Mouse (Mus musculus): ENCODE data around the gene Prr13. TPM values are rescaled to one million over a fixed set of nuclear protein-coding genes. Genes with fewer than 3 reads are reported as not detected.

Prr13 gene
- total and polyA plus RNA-seq, 3 experiments, result 17.3 to 73.3 TPM; not detected in 1

DNA sequence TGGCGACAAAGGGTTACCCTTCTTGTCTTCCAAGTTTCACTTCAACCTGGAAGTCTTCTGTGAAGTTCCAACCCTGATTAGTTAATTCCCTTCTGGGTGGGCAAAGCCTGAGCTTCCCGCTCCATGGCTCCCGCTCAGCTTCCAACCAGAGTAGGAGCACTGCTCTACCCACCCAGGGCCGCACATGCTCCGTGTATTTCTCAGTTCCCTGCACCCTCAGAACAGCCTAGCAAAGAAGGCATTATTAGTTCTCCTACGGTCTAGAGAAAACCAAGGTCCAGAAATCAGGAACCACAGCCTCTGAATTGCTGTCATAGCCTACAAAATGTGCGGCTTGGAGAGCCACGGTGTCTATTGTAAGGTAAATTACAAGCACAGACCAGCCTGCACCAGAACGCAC, 51.3 kb downstream of the Prr13 start:
- peak overlapping the region; percentile 50 for H3K9ac ChIP-seq (ENCODE audit: control insufficient read depth, low read depth, low read length, poor library complexity, severe bottlenecking)
- H3K27ac ChIP-seq (ENCODE audit: control insufficient read depth, low read depth, low read length), result no peak overlapping the region
- H3K27me3 ChIP-seq (ENCODE audit: control insufficient read depth in 1 of 2, insufficient read depth in 2 of 2, low read length in 2 of 2), result no peaks in the 10 kb centered on the region
- H3K36me3 ChIP-seq (ENCODE audit: control insufficient read depth in 1 of 2, insufficient read depth in 2 of 2, low read length in 2 of 2), result peaks cover 0 to 12% of the 10 kb centered on the region in 2 experiments; a peak in 2 of 4 replicates
- H3K4me1 ChIP-seq (ENCODE audit: control insufficient read depth in 1 of 2, insufficient read depth in 2 of 2, low read length in 2 of 2), result peaks cover 7 to 24% of the 10 kb centered on the region in 2 experiments
- DNase-seq (ENCODE audit: low read depth, low spot score), result no peak
- no peaks in the 10 kb centered on the region for H3K9me3 ChIP-seq (replicated peaks; ENCODE audit: insufficient read depth, low read length)
- TF ChIP-seq MXI1 (IDR thresholded peaks at IDR 0.05; ENCODE audit: low read depth, low read length) (no peak), POLR2AphosphoS2 (IDR thresholded peaks at IDR 0.05; ENCODE audit: low read length) (0 out of 2 replicates have a peak, but pooled peaks have one; percentile 23)
- peak overlapping the region; percentile 38 to 57 for H3K4me3 ChIP-seq (ENCODE audit: control insufficient read depth in 1 of 2, insufficient read depth in 1 of 2, low read depth in 2 of 2, low read length in 2 of 2)
- H3K79me2 ChIP-seq (ENCODE audit: control insufficient read depth, insufficient read depth, low read length, poor library complexity), result no peaks in the 10 kb centered on the region

DNA sequence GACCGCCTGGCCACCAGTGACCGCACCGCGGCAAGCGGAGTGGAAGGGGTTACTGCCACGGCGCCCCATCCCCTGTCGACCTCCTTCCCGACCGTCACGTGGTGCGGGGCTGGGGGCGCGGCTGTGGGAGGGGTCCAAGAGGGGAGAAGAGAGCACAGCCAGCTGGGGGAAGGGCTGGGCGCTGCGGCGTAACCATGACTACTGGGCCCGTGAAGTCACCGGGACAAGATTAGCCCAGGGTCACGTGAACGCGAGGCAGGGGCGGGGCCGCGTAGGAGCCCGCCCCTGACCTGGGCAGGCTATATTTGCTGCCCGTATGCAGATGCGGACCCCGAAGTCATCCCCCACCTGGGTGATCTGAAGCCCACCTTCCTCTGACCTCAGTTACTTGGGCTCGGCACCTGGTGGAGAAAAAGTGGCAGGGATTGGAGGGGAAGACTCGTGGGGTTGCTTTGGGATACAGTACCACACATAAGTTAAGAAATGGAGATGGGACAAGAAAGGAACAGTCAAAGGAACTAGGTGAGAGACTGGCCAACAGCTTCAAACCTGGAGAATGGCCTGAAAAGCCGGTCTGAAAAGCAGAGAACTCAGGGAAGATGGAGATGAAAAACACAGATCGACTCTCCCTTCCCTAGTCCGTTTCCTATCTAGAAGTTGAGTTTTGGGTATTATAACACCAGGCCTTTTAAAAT, 51.9 kb downstream of the Prr13 start:
- Histone ChIP-seq H3K27ac (ENCODE audit: control insufficient read depth, low read depth, low read length) (no peak overlapping the region), H3K79me2 (ENCODE audit: control insufficient read depth, insufficient read depth, low read length, poor library complexity) (no peaks in the 10 kb centered on the region), H3K9ac (ENCODE audit: control insufficient read depth, low read depth, low read length, poor library complexity, severe bottlenecking) (peak overlapping the region; percentile 50), H3K27me3 (ENCODE audit: control insufficient read depth in 1 of 2, insufficient read depth in 2 of 2, low read length in 2 of 2) (no peaks in the 10 kb centered on the region), H3K4me3 (ENCODE audit: control insufficient read depth in 1 of 2, insufficient read depth in 1 of 2, low read depth in 2 of 2, low read length in 2 of 2) (peak overlapping the region; percentile 48 to 57), H3K9me3 (replicated peaks; ENCODE audit: insufficient read depth, low read length) (no peaks in the 10 kb centered on the region), H3K4me1 (ENCODE audit: control insufficient read depth in 1 of 2, insufficient read depth in 2 of 2, low read length in 2 of 2) (peaks cover 5 to 19% of the 10 kb centered on the region in 2 experiments), H3K36me3 (ENCODE audit: control insufficient read depth in 1 of 2, insufficient read depth in 2 of 2, low read length in 2 of 2) (peaks cover 0 to 8% of the 10 kb centered on the region in 2 experiments; a peak in 2 of 4 replicates)
- TF ChIP-seq USF2 (IDR thresholded peaks at IDR 0.05; ENCODE audit: borderline replicate concordance in 1 of 2, insufficient read depth in 1 of 2, low read depth in 1 of 2, low read length in 2 of 2), result peak; percentile 60 to 83
- TF ChIP-seq MAFK (IDR thresholded peaks at IDR 0.05; ENCODE audit: borderline replicate concordance, low read depth, low read length), result no peak
- no peak for TF ChIP-seq TAL1 (IDR thresholded peaks at IDR 0.05; ENCODE audit: low read length)
- peak; percentile 72 for TF ChIP-seq MAX (IDR thresholded peaks at IDR 0.05; ENCODE audit: low read length)
- TF ChIP-seq NELFE (IDR thresholded peaks at IDR 0.05; ENCODE audit: low read depth, low read length), result 0 out of 2 replicates have a peak, but pooled peaks have one; percentile 22
- peak; percentile 79 for TF ChIP-seq SIN3A (IDR thresholded peaks at IDR 0.05; ENCODE audit: low read length)
- TF ChIP-seq TCF12 (IDR thresholded peaks at IDR 0.05; ENCODE audit: low read depth, low read length), result no peak
- peak in 1 of 2 experiments; percentile 39; a peak in 1 of 4 replicates for TF ChIP-seq POLR2A (IDR thresholded peaks at IDR 0.05; ENCODE audit: control insufficient read depth in 1 of 2, insufficient read depth in 1 of 2, low read depth in 1 of 2, low read length in 2 of 2, poor library complexity in 1 of 2)
- TF ChIP-seq BHLHE40 (IDR thresholded peaks at IDR 0.05; ENCODE audit: borderline replicate concordance, low read depth, low read length), result peak; percentile 90
- peak; percentile 30; the same call in 1 of the 2 replicates for TF ChIP-seq ETS1 (IDR thresholded peaks at IDR 0.05; ENCODE audit: low read depth, low read length)
- TF ChIP-seq TBP (IDR thresholded peaks at IDR 0.05; ENCODE audit: low read depth, low read length), result peak; percentile 42; the same call in 1 of the 2 replicates
- peak; percentile 32 for TF ChIP-seq HCFC1 (IDR thresholded peaks at IDR 0.05; ENCODE audit: low read depth, low read length)
- no peak for TF ChIP-seq KAT2A (conservative IDR thresholded peaks at IDR 0.05; ENCODE audit: low read depth, low read length)
- no peak for TF ChIP-seq MYC (IDR thresholded peaks at IDR 0.05; ENCODE audit: low read depth, low read length)
- TF ChIP-seq GATA1 (IDR thresholded peaks at IDR 0.05; ENCODE audit: low read depth, low read length), result 0 out of 2 replicates have a peak, but pooled peaks have one; percentile 13
- TF ChIP-seq USF1 (IDR thresholded peaks at IDR 0.05; ENCODE audit: low read depth, low read length), result peak; percentile 97
- 0 out of 2 replicates have a peak, but pooled peaks have one; percentile 26 for TF ChIP-seq ELF1 (IDR thresholded peaks at IDR 0.05; ENCODE audit: low read depth, low read length)
- peak; percentile 52; the same call in 1 of the 2 replicates for TF ChIP-seq MAZ (IDR thresholded peaks at IDR 0.05; ENCODE audit: low read depth, low read length)
- 0 out of 2 replicates have a peak, but pooled peaks have one; percentile 2 for TF ChIP-seq NRF1 (IDR thresholded peaks at IDR 0.05; ENCODE audit: insufficient read depth, low read depth, low read length, poor library complexity, severe bottlenecking)
- TF ChIP-seq GABPA (IDR thresholded peaks at IDR 0.05; ENCODE audit: low read depth, low read length), result no peak
- peak; percentile 49; the same call in 1 of the 2 replicates for TF ChIP-seq MXI1 (IDR thresholded peaks at IDR 0.05; ENCODE audit: low read depth, low read length)
- DNase-seq (ENCODE audit: low read depth, low spot score), result peak; percentile 86

All from MEL (cell line).